Mouse (Mus musculus): ENCODE data around the gene Sowahd. TPM values are rescaled to one million over a fixed set of nuclear protein-coding genes. Genes with fewer than 3 reads are reported as not detected.
A peak's percentile ranks its signal among the peaks of the same experiment; 100 is the strongest.

Gene Sowahd
- polyA plus RNA-seq, 1 experiment from 2014 or later: not detected

DNA sequence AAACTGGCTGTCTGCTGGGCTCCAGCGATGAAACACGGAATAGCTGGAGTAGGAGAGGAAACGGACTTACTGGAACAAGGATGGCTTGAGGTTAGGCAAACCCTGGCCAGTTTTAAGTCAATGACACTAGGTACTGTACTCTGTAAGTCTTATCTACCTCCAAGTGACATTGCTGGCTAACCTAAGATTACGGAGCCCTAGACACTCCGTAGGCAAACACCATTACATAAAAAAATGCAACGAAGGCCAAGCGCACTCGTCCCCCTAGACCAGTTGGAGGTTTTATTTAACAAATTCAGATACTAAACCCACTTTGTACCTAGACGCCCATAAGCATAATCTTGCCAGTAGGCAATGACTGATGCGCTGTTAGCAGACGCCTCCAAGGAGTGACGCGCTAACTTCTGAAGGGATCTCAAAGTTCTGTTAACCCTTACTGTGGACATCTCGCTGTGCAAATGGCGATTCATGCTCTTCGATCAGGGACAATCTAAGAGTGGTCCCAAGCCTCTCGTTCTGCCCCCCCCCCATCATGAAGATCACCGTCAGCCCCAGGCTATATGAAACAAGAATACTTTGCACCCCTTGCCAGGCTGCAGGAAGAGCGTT lies 35.8 kb downstream of the Sowahd start:
- H3K4me3 ChIP-seq (ENCODE audit: low read depth, low read length): peak overlapping the region; percentile 52
- peaks cover 10% of the 10 kb centered on the region for H3K4me1 ChIP-seq (ENCODE audit: control insufficient read depth, insufficient read depth, low read length)
- H3K27me3 ChIP-seq (ENCODE audit: control insufficient read depth, insufficient read depth, low read depth, low read length): no peaks in the 10 kb centered on the region
- no peaks in the 10 kb centered on the region for H3K36me3 ChIP-seq (ENCODE audit: control insufficient read depth, insufficient read depth, low read length)
- H3K9ac ChIP-seq (ENCODE audit: low read depth, low read length): peak overlapping the region; percentile 66
- ATAC-seq: peak; percentile 46
- peak overlapping the region; percentile 91 for H3K27ac ChIP-seq (ENCODE audit: low read length)
- peak overlapping the region; percentile 79 for H3K4me2 ChIP-seq (ENCODE audit: low read length)
- H3K9me3 ChIP-seq (replicated peaks; ENCODE audit: control insufficient read depth, low read length, poor library complexity, severe bottlenecking): no peaks in the 10 kb centered on the region
- 18% methylated on average over 19 of the region's 19 CpGs for WGBS

DNA sequence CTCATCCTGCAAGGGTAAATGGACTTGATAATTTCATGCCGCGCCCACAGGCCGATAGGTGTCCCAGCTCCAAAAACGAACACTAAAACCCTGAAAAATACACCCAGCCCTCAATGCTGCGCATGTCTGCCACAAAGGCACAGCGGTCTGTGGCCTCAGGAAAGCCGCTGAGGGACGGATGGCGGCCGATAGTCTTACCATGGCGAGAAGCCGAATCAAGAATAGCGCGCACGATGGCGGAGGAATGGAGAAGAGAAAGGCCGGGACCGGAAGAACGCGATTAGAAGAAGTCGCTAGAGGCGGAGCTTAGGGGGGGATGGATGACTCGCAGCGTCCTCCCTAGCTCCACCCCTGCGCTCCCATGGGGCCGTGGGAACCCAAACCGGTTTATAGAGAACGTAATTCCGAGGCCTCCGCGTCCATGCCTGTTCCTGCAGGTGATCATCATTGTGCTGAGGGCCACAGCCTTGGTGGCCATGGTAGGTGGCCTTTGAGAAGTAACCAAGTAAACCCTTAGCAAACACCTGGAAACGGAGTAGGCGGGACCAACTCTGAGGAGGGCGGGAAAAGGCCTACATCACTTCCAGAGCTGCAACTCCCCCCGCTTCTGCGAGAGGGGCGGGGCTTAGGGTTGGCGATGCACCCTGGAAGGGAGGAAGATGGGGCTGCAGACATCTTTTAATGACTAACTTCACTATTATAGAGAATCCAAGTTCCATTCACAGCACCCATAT lies 36.4 kb downstream of the Sowahd start, which contains the start of gene Rpl39:
Rpl39 (minus strand) TSS at position 476 of the 734 bp plus-strand sequence.
- Histone ChIP-seq H3K4me1 (ENCODE audit: control insufficient read depth, insufficient read depth, low read length) (peaks cover 10% of the 10 kb centered on the region), H3K9ac (ENCODE audit: low read depth, low read length) (peak within 1 kb of the TSS; percentile 66), H3K4me2 (ENCODE audit: low read length) (peak within 1 kb of the TSS; percentile 79), H3K9me3 (replicated peaks; ENCODE audit: control insufficient read depth, low read length, poor library complexity, severe bottlenecking) (no peaks in the 10 kb centered on the region), H3K36me3 (ENCODE audit: control insufficient read depth, insufficient read depth, low read length) (no peaks in the 10 kb centered on the region), H3K4me3 (ENCODE audit: low read depth, low read length) (peak within 1 kb of the TSS; percentile 52), H3K27ac (ENCODE audit: low read length) (peak within 1 kb of the TSS; percentile 91), H3K27me3 (ENCODE audit: control insufficient read depth, insufficient read depth, low read depth, low read length) (no peaks in the 10 kb centered on the region)
- peak; percentile 95 for ATAC-seq
- 17% methylated on average over 38 of the region's 38 CpGs for WGBS

- ATAC-seq: peak; percentile 46
- Histone ChIP-seq H3K4me2 (ENCODE audit: low read length) (peak overlapping the region; percentile 49), H3K36me3 (ENCODE audit: control insufficient read depth, insufficient read depth, low read length) (no peaks in the 10 kb centered on the region), H3K27me3 (ENCODE audit: control insufficient read depth, insufficient read depth, low read depth, low read length) (no peaks in the 10 kb centered on the region), H3K9me3 (replicated peaks; ENCODE audit: control insufficient read depth, low read length, poor library complexity, severe bottlenecking) (no peaks in the 10 kb centered on the region), H3K4me1 (ENCODE audit: control insufficient read depth, insufficient read depth, low read length) (peaks cover 10% of the 10 kb centered on the region), H3K27ac (ENCODE audit: low read length) (peak overlapping the region; percentile 91), H3K4me3 (ENCODE audit: low read depth, low read length) (peak overlapping the region; percentile 52), H3K9ac (ENCODE audit: low read depth, low read length) (peak overlapping the region; percentile 58; the same call in 1 of the 2 replicates)
- 23% methylated on average over 9 of the region's 9 CpGs for WGBS
These were observed 37.0 kb downstream of the Sowahd start for GRCm38 (mm10) chrX:37085665-37086064.

- Histone ChIP-seq H3K4me3 (ENCODE audit: low read depth, low read length) (no peak overlapping the region), H3K27me3 (ENCODE audit: control insufficient read depth, insufficient read depth, low read depth, low read length) (no peaks in the 10 kb centered on the region), H3K36me3 (ENCODE audit: control insufficient read depth, insufficient read depth, low read length) (no peaks in the 10 kb centered on the region), H3K9me3 (replicated peaks; ENCODE audit: control insufficient read depth, low read length, poor library complexity, severe bottlenecking) (no peaks in the 10 kb centered on the region), H3K9ac (ENCODE audit: low read depth, low read length) (no peak overlapping the region), H3K27ac (ENCODE audit: low read length) (no peak overlapping the region), H3K4me2 (ENCODE audit: low read length) (no peak overlapping the region), H3K4me1 (ENCODE audit: control insufficient read depth, insufficient read depth, low read length) (no peaks in the 10 kb centered on the region)
- WGBS: 86% methylated on average over 1 of the region's 1 CpGs
- ATAC-seq: no peak
These were observed 40.1 kb downstream of the Sowahd start for GRCm38 (mm10) chrX:37088778-37089177.

GRCm38 (mm10) chrX:37091457-37091856 lies 42.8 kb downstream of the Sowahd start:
- Histone ChIP-seq H3K9ac (ENCODE audit: low read depth, low read length) (no peak overlapping the region), H3K4me1 (ENCODE audit: control insufficient read depth, insufficient read depth, low read length) (no peaks in the 10 kb centered on the region), H3K27ac (ENCODE audit: low read length) (no peak overlapping the region), H3K4me2 (ENCODE audit: low read length) (no peak overlapping the region), H3K36me3 (ENCODE audit: control insufficient read depth, insufficient read depth, low read length) (peaks cover under 1% of the 10 kb centered on the region; the same call in 1 of the 2 replicates), H3K4me3 (ENCODE audit: low read depth, low read length) (no peak overlapping the region), H3K9me3 (replicated peaks; ENCODE audit: control insufficient read depth, low read length, poor library complexity, severe bottlenecking) (no peaks in the 10 kb centered on the region), H3K27me3 (ENCODE audit: control insufficient read depth, insufficient read depth, low read depth, low read length) (no peaks in the 10 kb centered on the region)
- ATAC-seq: no peak
- 95% methylated on average over 3 of the region's 3 CpGs for WGBS

- H3K4me1 ChIP-seq (ENCODE audit: control insufficient read depth, insufficient read depth, low read length): no peaks in the 10 kb centered on the region
- H3K4me3 ChIP-seq (ENCODE audit: low read depth, low read length): no peak overlapping the region
- H3K36me3 ChIP-seq (ENCODE audit: control insufficient read depth, insufficient read depth, low read length): peaks cover 3% of the 10 kb centered on the region; the same call in 1 of the 2 replicates
- H3K27ac ChIP-seq (ENCODE audit: low read length): no peak overlapping the region
- no peak overlapping the region for H3K4me2 ChIP-seq (ENCODE audit: low read length)
- H3K27me3 ChIP-seq (ENCODE audit: control insufficient read depth, insufficient read depth, low read depth, low read length): no peaks in the 10 kb centered on the region
- H3K9ac ChIP-seq (ENCODE audit: low read depth, low read length): no peak overlapping the region
- no peaks in the 10 kb centered on the region for H3K9me3 ChIP-seq (replicated peaks; ENCODE audit: control insufficient read depth, low read length, poor library complexity, severe bottlenecking)
- WGBS: 92% methylated on average over 11 of the region's 11 CpGs
- ATAC-seq: no peak
These were observed 46.6 kb downstream of the Sowahd start for GRCm38 (mm10) chrX:37095106-37095768.

DNA sequence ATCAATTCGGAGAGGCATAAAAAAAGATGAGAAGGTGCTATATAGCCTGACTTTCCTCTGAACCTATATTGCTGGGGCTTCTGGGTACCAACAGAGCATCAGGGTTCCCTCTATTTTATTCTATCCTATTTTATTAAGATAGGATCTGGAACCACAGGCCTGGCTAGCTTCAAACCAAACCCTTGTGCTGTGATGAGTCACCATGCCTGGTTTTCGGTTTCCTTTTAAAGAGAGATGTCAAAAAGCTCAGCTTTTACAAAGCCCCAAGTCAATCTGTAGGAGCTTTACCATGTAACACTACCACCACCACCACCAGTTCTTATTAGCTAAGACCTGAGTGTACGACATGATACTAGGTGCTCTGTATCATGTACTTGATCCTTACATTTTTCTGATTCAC lies 50.0 kb downstream of the Sowahd start:
- Histone ChIP-seq H3K4me3 (ENCODE audit: low read depth, low read length) (no peak overlapping the region), H3K27me3 (ENCODE audit: control insufficient read depth, insufficient read depth, low read depth, low read length) (no peaks in the 10 kb centered on the region), H3K36me3 (ENCODE audit: control insufficient read depth, insufficient read depth, low read length) (peaks cover 6% of the 10 kb centered on the region), H3K4me1 (ENCODE audit: control insufficient read depth, insufficient read depth, low read length) (no peaks in the 10 kb centered on the region), H3K9ac (ENCODE audit: low read depth, low read length) (no peak overlapping the region), H3K4me2 (ENCODE audit: low read length) (no peak overlapping the region), H3K9me3 (replicated peaks; ENCODE audit: control insufficient read depth, low read length, poor library complexity, severe bottlenecking) (no peaks in the 10 kb centered on the region), H3K27ac (ENCODE audit: low read length) (no peak overlapping the region)
- no peak for ATAC-seq
- WGBS: 91% methylated on average over 3 of the region's 3 CpGs
